Mouse (Mus musculus): ENCODE measurements at regions not wholly inside any gene's neighbourhood (a gene's known extent, or its start where the extent isn't known, plus 50 kb on each side); places are given as distances from the start of the nearest gene placed in this dataset.

- TF ChIP-seq CTCF (IDR thresholded peaks at IDR 0.05; ENCODE audit: extremely low read depth, insufficient read length, insufficient replicate concordance, low read depth, low read length) (no peak), POLR2A (IDR thresholded peaks at IDR 0.05; ENCODE audit: low read depth, low read length) (no peak)
Measured at GRCm38 (mm10) chr7:73286244-73286643, 89.1 kb upstream of the Rgma start.
